10 mouse cellular contexts compared by ENCODE assay signal in genomic region chr2:116055686-116056620, GRCm38 (mm10). TPM values are rescaled to one million over a fixed set of nuclear protein-coding genes. Genes with fewer than 3 reads are reported as not detected.
DNase-seq lines count a peak whose midpoint lies in the region; ATAC-seq and TF ChIP-seq lines count a peak whose summit lies in the region.
"Had no signal": no experiment of that assay in that cellular context is flagged by ENCODE, and none has a peak within 500 bp of the region (broad histone marks: within the 10 kb centered on the region; RNA-seq: fewer than 3 reads in every experiment).

No protein-coding gene starts in this region.

- H3K4me2 ChIP-seq in kidney, postnatal 0 days (ENCODE audit: low read length) = peak overlapping the region; percentile 79
- peak overlapping the region; percentile 69 for H3K4me2 ChIP-seq in forebrain, embryonic 12.5 days
- H3K4me2 ChIP-seq in intestine, embryonic 15.5 days (replicated peaks) = peak overlapping the region; percentile 77
- peak overlapping the region; percentile 71 for H3K4me2 ChIP-seq in stomach, embryonic 14.5 days (replicated peaks; ENCODE audit: low read depth, low read length)
- no peak overlapping the region for H3K4me2 ChIP-seq in liver, embryonic 12.5 days
- H3K4me2 ChIP-seq: liver, embryonic 13.5 days had no signal

- H3K27me3 ChIP-seq in kidney, postnatal 0 days (ENCODE audit: insufficient read depth, low read length) = no peaks in the 10 kb centered on the region
- peaks cover 14% of the 10 kb centered on the region for H3K27me3 ChIP-seq in forebrain, embryonic 12.5 days
- H3K27me3 ChIP-seq in intestine, embryonic 15.5 days (replicated peaks) = no peaks in the 10 kb centered on the region; the same call in 1 of the 2 replicates
- no peaks in the 10 kb centered on the region for H3K27me3 ChIP-seq in stomach, embryonic 14.5 days (ENCODE audit: control insufficient read depth, insufficient read depth, low read length)
- H3K27me3 ChIP-seq in liver, embryonic 12.5 days (replicated peaks) = peaks cover 41% of the 10 kb centered on the region

- no peaks in the 10 kb centered on the region for H3K9me3 ChIP-seq in kidney, postnatal 0 days (replicated peaks; ENCODE audit: low read length)
- no peaks in the 10 kb centered on the region for H3K9me3 ChIP-seq in forebrain, embryonic 12.5 days
- H3K9me3 ChIP-seq in intestine, embryonic 15.5 days = no peaks in the 10 kb centered on the region
- no peaks in the 10 kb centered on the region for H3K9me3 ChIP-seq in stomach, embryonic 14.5 days (ENCODE audit: control insufficient read depth, low read depth, low read length)
- H3K9me3 ChIP-seq in liver, embryonic 12.5 days (replicated peaks) = no peaks in the 10 kb centered on the region
- H3K9me3 ChIP-seq: liver, embryonic 13.5 days had no signal

- H3K9ac ChIP-seq in kidney, postnatal 0 days (ENCODE audit: low read depth, low read length) = peak overlapping the region; percentile 49; the same call in 1 of the 2 replicates
- peak overlapping the region; percentile 36; the same call in 1 of the 2 replicates for H3K9ac ChIP-seq in forebrain, embryonic 12.5 days
- peak overlapping the region; percentile 22 for H3K9ac ChIP-seq in intestine, embryonic 15.5 days
- peak overlapping the region; percentile 25 for H3K9ac ChIP-seq in stomach, embryonic 14.5 days (replicated peaks; ENCODE audit: low read depth, low read length)
- no peak overlapping the region for H3K9ac ChIP-seq in liver, embryonic 12.5 days
- H3K9ac ChIP-seq: liver, embryonic 13.5 days had no signal

- peak; percentile 50 for DNase-seq in kidney, postnatal 0 days (ENCODE audit: low spot score)
- no peak for DNase-seq in kidney, adult 18-20 months
- DNase-seq in natural killer cell, adult 2 months (ENCODE audit: low spot score in 2 of 2) = no peak
- DNase-seq: embryo, embryonic 11 days; liver, embryonic 13.5 days had no signal

- no peak for TF ChIP-seq CTCF in kidney, postnatal 0 days (IDR thresholded peaks at IDR 0.05; ENCODE audit: low read depth)

- H3K4me3 ChIP-seq in kidney, postnatal 0 days (replicated peaks; ENCODE audit: low read depth, low read length) = peak overlapping the region; percentile 82
- H3K4me3 ChIP-seq in forebrain, embryonic 12.5 days (replicated peaks) = peak overlapping the region; percentile 77
- H3K4me3 ChIP-seq in intestine, embryonic 15.5 days (replicated peaks) = peak overlapping the region; percentile 17; the same call in 1 of the 2 replicates
- H3K4me3 ChIP-seq in stomach, embryonic 14.5 days (ENCODE audit: low read depth, low read length) = peak overlapping the region; percentile 83
- no peak overlapping the region for H3K4me3 ChIP-seq in liver, embryonic 12.5 days
- H3K4me3 ChIP-seq: liver, embryonic 13.5 days had no signal

- WGBS in kidney, postnatal 0 days = 20% methylated on average over 13 of the region's 13 CpGs
- 41% methylated on average over 13 of the region's 13 CpGs for WGBS in forebrain, embryonic 12.5 days
- 44% methylated on average over 13 of the region's 13 CpGs for WGBS in intestine, embryonic 15.5 days
- 33% methylated on average over 13 of the region's 13 CpGs for WGBS in stomach, embryonic 14.5 days
- 62% methylated on average over 13 of the region's 13 CpGs for WGBS in liver, embryonic 12.5 days (ENCODE audit: insufficient replicate concordance)

- ATAC-seq in kidney, postnatal 0 days (replicated peaks; ENCODE audit: low FRiP score, low read depth) = no peak
- no peak; the same call in 1 of the 2 replicates for ATAC-seq in forebrain, embryonic 12.5 days (ENCODE audit: low FRiP score)
- no peak for ATAC-seq in intestine, embryonic 15.5 days
- ATAC-seq in stomach, embryonic 14.5 days (ENCODE audit: insufficient number of reproducible peaks, insufficient read depth, low FRiP score, low read depth) = no peak; the same call in 1 of the 2 replicates
- ATAC-seq in liver, embryonic 12.5 days = no peak

- peaks cover 12% of the 10 kb centered on the region; the same call in 1 of the 2 replicates for H3K4me1 ChIP-seq in kidney, postnatal 0 days (replicated peaks; ENCODE audit: insufficient read depth, low read length)
- peaks cover 73% of the 10 kb centered on the region for H3K4me1 ChIP-seq in forebrain, embryonic 12.5 days
- H3K4me1 ChIP-seq in intestine, embryonic 15.5 days (replicated peaks) = 0 out of 2 replicates have a peak, but pooled peaks cover 4% of the 10 kb centered on the region
- peaks cover 35% of the 10 kb centered on the region for H3K4me1 ChIP-seq in stomach, embryonic 14.5 days (ENCODE audit: control insufficient read depth, insufficient read depth, low read length)
- H3K4me1 ChIP-seq in liver, embryonic 12.5 days = no peaks in the 10 kb centered on the region

- peaks cover 9% of the 10 kb centered on the region; the same call in 1 of the 2 replicates for H3K36me3 ChIP-seq in kidney, postnatal 0 days (ENCODE audit: insufficient read depth, low read length)
- peaks cover 10% of the 10 kb centered on the region; the same call in 1 of the 2 replicates for H3K36me3 ChIP-seq in forebrain, embryonic 12.5 days (replicated peaks)
- no peaks in the 10 kb centered on the region for H3K36me3 ChIP-seq in intestine, embryonic 15.5 days
- H3K36me3 ChIP-seq in stomach, embryonic 14.5 days (ENCODE audit: control insufficient read depth, insufficient read depth, low read length) = peaks cover 20% of the 10 kb centered on the region
- no peaks in the 10 kb centered on the region for H3K36me3 ChIP-seq in liver, embryonic 12.5 days
- H3K36me3 ChIP-seq: G1E; liver, embryonic 13.5 days had no signal

- H3K27ac ChIP-seq in kidney, postnatal 0 days = peak overlapping the region; percentile 42; the same call in 1 of the 2 replicates
- H3K27ac ChIP-seq in forebrain, embryonic 12.5 days = 0 out of 2 replicates have a peak overlapping the region, but pooled peaks have one; percentile 36
- no peak overlapping the region for H3K27ac ChIP-seq in intestine, embryonic 15.5 days
- peak overlapping the region; percentile 0; the same call in 1 of the 2 replicates for H3K27ac ChIP-seq in stomach, embryonic 14.5 days (ENCODE audit: low read length)
- H3K27ac ChIP-seq in liver, embryonic 12.5 days = no peak overlapping the region
- H3K27ac ChIP-seq: liver, embryonic 13.5 days had no signal

RNA-seq across cellular contexts. Expression of gene Meis2, which starts 9.7 kb away (rescaled TPM):
- 52.8 and 60.4 TPM in 2 replicates for polyA plus RNA-seq in kidney, postnatal 0 days (2015; fragmentation: Nextera tagmentation; extraction: Ambion mirVana)
- 104 and 111 TPM in 2 replicates for polyA plus RNA-seq in forebrain, embryonic 12.5 days (2016; fragmentation: Nextera tagmentation; extraction: Ambion mirVana)
- 39.9 and 41.5 TPM in 2 replicates for polyA plus RNA-seq in intestine, embryonic 15.5 days (2015; fragmentation: Nextera tagmentation; extraction: Ambion mirVana)
- polyA plus RNA-seq in stomach, embryonic 14.5 days (2014; fragmentation: Nextera tagmentation; extraction: Ambion mirVana) = 85.0 and 86.3 TPM in 2 replicates
- polyA plus RNA-seq in liver, embryonic 12.5 days (2016; fragmentation: Nextera tagmentation; extraction: Ambion mirVana) = 5.9 and 6.0 TPM in 2 replicates

Comparison
In these comparisons a context has a peak if more than half of its experiments do, and no peak if none do; other contexts are left out.
1. H3K27ac ChIP-seq: peak in kidney, postnatal 0 days (single experiment), forebrain, embryonic 12.5 days (single experiment) and stomach, embryonic 14.5 days (single experiment); none in intestine, embryonic 15.5 days (single experiment) and liver, embryonic 12.5 days (single experiment).